Mouse (Mus musculus) lung, postnatal 10 days (tissue): ENCODE data around the gene Rbfox1.
A peak's percentile ranks its signal among the peaks of the same experiment; 100 is the strongest.

Experiments
- DNase-seq: peaks from one replicate; pipeline ENCODE4 v3.0.0; 2021

The Rbfox1 gene

GRCm38 (mm10) chr16:6732646-6733045 is 847.5 kb downstream of the Rbfox1 start:
- no peak for DNase-seq

- no peak for DNase-seq
These were observed 848.3 kb downstream of the Rbfox1 start for GRCm38 (mm10) chr16:6733427-6733826.

- DNase-seq = no peak
These were observed 851.4 kb downstream of the Rbfox1 start for GRCm38 (mm10) chr16:6736566-6736965.

- no peak for DNase-seq
These were observed 851.8 kb downstream of the Rbfox1 start for GRCm38 (mm10) chr16:6736998-6737397.

GRCm38 (mm10) chr16:6746116-6746515 is 861.0 kb downstream of the Rbfox1 start:
- no peak for DNase-seq

GRCm38 (mm10) chr16:6750491-6750890 is 865.3 kb downstream of the Rbfox1 start:
- DNase-seq = no peak

GRCm38 (mm10) chr16:6754847-6755246 is 869.7 kb downstream of the Rbfox1 start:
- no peak for DNase-seq

- no peak for DNase-seq
These were observed 884.5 kb downstream of the Rbfox1 start for GRCm38 (mm10) chr16:6769495-6770237.

GRCm38 (mm10) chr16:6777506-6778185 is 892.5 kb downstream of the Rbfox1 start:
- DNase-seq = no peak

- DNase-seq = no peak
These were observed 899.0 kb downstream of the Rbfox1 start for GRCm38 (mm10) chr16:6784144-6784543.

- DNase-seq = no peak
These were observed 899.9 kb downstream of the Rbfox1 start for GRCm38 (mm10) chr16:6785026-6785425.

- DNase-seq = no peak
These were observed 906.1 kb downstream of the Rbfox1 start for GRCm38 (mm10) chr16:6791218-6791617.

- peak; percentile 62 for DNase-seq
These were observed 906.5 kb downstream of the Rbfox1 start for GRCm38 (mm10) chr16:6791655-6792054.

- no peak for DNase-seq
These were observed 921.1 kb downstream of the Rbfox1 start for GRCm38 (mm10) chr16:6806246-6806645.

GRCm38 (mm10) chr16:6807835-6808234 is 922.7 kb downstream of the Rbfox1 start:
- no peak for DNase-seq

- no peak for DNase-seq
These were observed 928.7 kb downstream of the Rbfox1 start for GRCm38 (mm10) chr16:6813871-6814270.

- DNase-seq = no peak
These were observed 936.6 kb downstream of the Rbfox1 start for GRCm38 (mm10) chr16:6821741-6822140.

GRCm38 (mm10) chr16:6829892-6830524 is 944.9 kb downstream of the Rbfox1 start:
- DNase-seq = no peak

GRCm38 (mm10) chr16:6833486-6833885 is 948.3 kb downstream of the Rbfox1 start:
- DNase-seq = no peak

- DNase-seq = no peak
These were observed 949.9 kb downstream of the Rbfox1 start for GRCm38 (mm10) chr16:6835051-6835450.

- peak; percentile 84 for DNase-seq
These were observed 954.3 kb downstream of the Rbfox1 start for GRCm38 (mm10) chr16:6839299-6839995.

GRCm38 (mm10) chr16:6840007-6840406 is 954.9 kb downstream of the Rbfox1 start:
- DNase-seq = no peak

GRCm38 (mm10) chr16:6840461-6840860 is 955.3 kb downstream of the Rbfox1 start:
- no peak for DNase-seq
